Mouse (Mus musculus) heart, embryonic 12.5 days (tissue): ENCODE results near the gene Ephx4. TPM values are rescaled to one million over a fixed set of nuclear protein-coding genes. Genes with fewer than 3 reads are reported as not detected.
A peak's percentile ranks its signal among the peaks of the same experiment; 100 is the strongest.
"Not testable (repeated sequence)": the region's sequence is repeated elsewhere in the genome, so short reads cannot be mapped to it uniquely, and the experiment has no call there.

Source experiments
- ATAC-seq: fragments of 200-750 bp; cut with Nextera tagmentation; 2 replicates; pipeline ENCODE4 v1.8.0; 2017; ENCODE audit warnings: moderate TSS enrichment, moderate library complexity; ENCODE audit not compliant: insufficient number of reproducible peaks, low FRiP score
- H3K27ac ChIP-seq: fragments of 300-500 bp; sonication (generic); 2 replicates; pipeline ENCODE4 v1.5.1; 2016; ENCODE audit warnings: mild to moderate bottlenecking, moderate library complexity; ENCODE audit not compliant: poor library complexity, severe bottlenecking
- H3K27me3 ChIP-seq: fragments of 300-500 bp; sonication (generic); replicated peaks from 2 replicates; pipeline ENCODE4 v1.6.1; 2016; ENCODE audit warnings: mild to moderate bottlenecking, moderate library complexity
- H3K36me3 ChIP-seq: fragments of 300-500 bp; sonication (generic); 2 replicates; pipeline ENCODE4 v1.6.1; 2016; ENCODE audit warnings: mild to moderate bottlenecking, moderate library complexity
- H3K4me1 ChIP-seq: fragments of 300-500 bp; sonication (generic); replicated peaks from 2 replicates; pipeline ENCODE4 v1.6.1; 2016; ENCODE audit warnings: mild to moderate bottlenecking
- H3K4me2 ChIP-seq: fragments of 300-500 bp; sonication (generic); 2 replicates; pipeline ENCODE4 v1.6.1; 2016; ENCODE audit warnings: mild to moderate bottlenecking, moderate library complexity
- H3K4me3 ChIP-seq: fragments of 300-500 bp; sonication (generic); 2 replicates; pipeline ENCODE4 v1.5.1; 2016; ENCODE audit warnings: mild to moderate bottlenecking
- H3K9ac ChIP-seq: fragments of 300-500 bp; sonication (generic); 2 replicates; pipeline ENCODE4 v1.6.1; 2016; ENCODE audit warnings: mild to moderate bottlenecking, moderate library complexity
- H3K9me3 ChIP-seq: fragments of 300-500 bp; sonication (generic); replicated peaks from 2 replicates; pipeline ENCODE4 v1.6.1; 2016; ENCODE audit warnings: mild to moderate bottlenecking, moderate library complexity
- WGBS: fragments of 180-500 bp; shearing (Covaris S2); methylation state at CpG from one replicate; pipeline ENCODE4 v1.1.7; 2016; 5-methylcytosine and 5-hydroxymethylcytosine counted together
- polyA plus RNA-seq: library from polyadenylated mRNA; unstranded; fragments of >200 nt; fragmentation: Nextera tagmentation; extraction: Ambion mirVana; gene quantifications from 2 replicates; pipeline ENCODE4 v1.2.1, GENCODE M21; 2016

Gene Ephx4
- 0.44 and 0.88 TPM in 2 replicates for polyA plus RNA-seq

GRCm38 (mm10) chr5:107402436-107402835 is at the start of gene Ephx4:
Gene Ephx4 (plus strand): TSS chr5:107402736.
- no peak within 1 kb of the TSS for H3K27ac ChIP-seq
- H3K27me3 ChIP-seq = peaks cover 28% of the 10 kb centered on the region
- 0 out of 2 replicates have a peak, but pooled peaks cover 4% of the 10 kb centered on the region for H3K9me3 ChIP-seq
- H3K36me3 ChIP-seq = no peaks in the 10 kb centered on the region
- H3K4me3 ChIP-seq = peak within 1 kb of the TSS; percentile 82
- no peak for ATAC-seq
- peak within 1 kb of the TSS; percentile 73 for H3K9ac ChIP-seq
- peaks cover 8% of the 10 kb centered on the region for H3K4me1 ChIP-seq
- peak within 1 kb of the TSS; percentile 100 for H3K4me2 ChIP-seq
- 19% methylated on average over 5 of the region's 5 CpGs for WGBS

GRCm38 (mm10) chr5:107353981-107354380 is 48.6 kb upstream of the Ephx4 start:
- H3K9ac ChIP-seq = no peak overlapping the region
- 67% methylated on average over 3 of the region's 3 CpGs for WGBS
- no peak overlapping the region for H3K4me2 ChIP-seq
- H3K9me3 ChIP-seq = no peaks in the 10 kb centered on the region
- H3K27me3 ChIP-seq = no peaks in the 10 kb centered on the region
- H3K27ac ChIP-seq = no peak overlapping the region
- ATAC-seq = no peak
- H3K36me3 ChIP-seq = no peaks in the 10 kb centered on the region
- no peaks in the 10 kb centered on the region for H3K4me1 ChIP-seq
- no peak overlapping the region for H3K4me3 ChIP-seq

- no peak overlapping the region for H3K9ac ChIP-seq
- no peak overlapping the region for H3K4me2 ChIP-seq
- ATAC-seq = no peak
- 10% methylated on average over 1 of the region's 1 CpGs for WGBS
- no peak overlapping the region for H3K27ac ChIP-seq
- H3K27me3 ChIP-seq = no peaks in the 10 kb centered on the region
- H3K36me3 ChIP-seq = no peaks in the 10 kb centered on the region
- H3K4me3 ChIP-seq = no peak overlapping the region
- no peaks in the 10 kb centered on the region for H3K9me3 ChIP-seq
- H3K4me1 ChIP-seq = 0 out of 2 replicates have a peak, but pooled peaks cover 2% of the 10 kb centered on the region
These were observed 46.7 kb upstream of the Ephx4 start for GRCm38 (mm10) chr5:107355801-107356200.

GRCm38 (mm10) chr5:107357723-107358122 is 44.8 kb upstream of the Ephx4 start:
- Histone ChIP-seq H3K27me3 (no peaks in the 10 kb centered on the region), H3K9ac (no peak overlapping the region), H3K9me3 (no peaks in the 10 kb centered on the region), H3K4me1 (0 out of 2 replicates have a peak, but pooled peaks cover 2% of the 10 kb centered on the region), H3K27ac (no peak overlapping the region), H3K4me3 (no peak overlapping the region), H3K36me3 (no peaks in the 10 kb centered on the region), H3K4me2 (no peak overlapping the region)
- ATAC-seq = no peak
- WGBS = 82% methylated on average over 8 of the region's 8 CpGs

GRCm38 (mm10) chr5:107359395-107360053 is 43.0 kb upstream of the Ephx4 start:
- Histone ChIP-seq H3K4me1 (0 out of 2 replicates have a peak, but pooled peaks cover 2% of the 10 kb centered on the region), H3K36me3 (peaks cover 5% of the 10 kb centered on the region; the same call in 1 of the 2 replicates), H3K4me2 (peak overlapping the region; percentile 64), H3K27me3 (no peaks in the 10 kb centered on the region), H3K4me3 (peak overlapping the region; percentile 73), H3K9ac (peak overlapping the region; percentile 74), H3K9me3 (no peaks in the 10 kb centered on the region; the same call in 1 of the 2 replicates), H3K27ac (peak overlapping the region; percentile 74)
- peak; percentile 100 for ATAC-seq
- under 1% methylated on average over 37 of the region's 40 CpGs for WGBS

GRCm38 (mm10) chr5:107360054-107360730 is 42.3 kb upstream of the Ephx4 start:
- WGBS = 29% methylated on average over 9 of the region's 9 CpGs
- Histone ChIP-seq H3K4me1 (0 out of 2 replicates have a peak, but pooled peaks cover 2% of the 10 kb centered on the region), H3K9me3 (no peaks in the 10 kb centered on the region; the same call in 1 of the 2 replicates), H3K27me3 (no peaks in the 10 kb centered on the region), H3K4me3 (peak overlapping the region; percentile 73), H3K36me3 (peaks cover 5% of the 10 kb centered on the region; the same call in 1 of the 2 replicates), H3K4me2 (peak overlapping the region; percentile 64), H3K27ac (peak overlapping the region; percentile 74), H3K9ac (peak overlapping the region; percentile 74)
- no peak for ATAC-seq

GRCm38 (mm10) chr5:107370040-107370439 is 32.5 kb upstream of the Ephx4 start:
- no peaks in the 10 kb centered on the region for H3K27me3 ChIP-seq
- H3K4me2 ChIP-seq = no peak overlapping the region
- no peak overlapping the region for H3K27ac ChIP-seq
- no peak for ATAC-seq
- H3K9me3 ChIP-seq = no peaks in the 10 kb centered on the region
- H3K36me3 ChIP-seq = no peaks in the 10 kb centered on the region
- H3K4me3 ChIP-seq = no peak overlapping the region
- no peak overlapping the region for H3K9ac ChIP-seq
- 74% methylated on average over 3 of the region's 3 CpGs for WGBS
- H3K4me1 ChIP-seq = no peaks in the 10 kb centered on the region

GRCm38 (mm10) chr5:107371335-107371734 is 31.2 kb upstream of the Ephx4 start:
- no peak overlapping the region for H3K27ac ChIP-seq
- WGBS = 79% methylated on average over 5 of the region's 5 CpGs
- H3K4me2 ChIP-seq = no peak overlapping the region
- ATAC-seq = no peak
- no peaks in the 10 kb centered on the region for H3K9me3 ChIP-seq
- H3K4me3 ChIP-seq = no peak overlapping the region
- no peaks in the 10 kb centered on the region for H3K36me3 ChIP-seq
- no peak overlapping the region for H3K9ac ChIP-seq
- H3K27me3 ChIP-seq = no peaks in the 10 kb centered on the region
- H3K4me1 ChIP-seq = no peaks in the 10 kb centered on the region

GRCm38 (mm10) chr5:107373256-107373655 is 29.3 kb upstream of the Ephx4 start:
- no peak for ATAC-seq
- H3K4me1 ChIP-seq = 0 out of 2 replicates have a peak, but pooled peaks cover under 1% of the 10 kb centered on the region
- WGBS = 81% methylated on average over 4 of the region's 4 CpGs
- no peak overlapping the region for H3K9ac ChIP-seq
- H3K4me2 ChIP-seq = no peak overlapping the region
- H3K27me3 ChIP-seq = no peaks in the 10 kb centered on the region
- H3K4me3 ChIP-seq = no peak overlapping the region
- H3K9me3 ChIP-seq = no peaks in the 10 kb centered on the region
- H3K36me3 ChIP-seq = 0 out of 2 replicates have a peak, but pooled peaks cover under 1% of the 10 kb centered on the region
- no peak overlapping the region for H3K27ac ChIP-seq

- not testable (repeated sequence) for H3K27ac ChIP-seq, H3K9ac ChIP-seq, H3K27me3 ChIP-seq, H3K4me3 ChIP-seq, H3K4me1 ChIP-seq, H3K9me3 ChIP-seq, ATAC-seq, H3K36me3 ChIP-seq, H3K4me2 ChIP-seq
These were observed 16.1 kb upstream of the Ephx4 start for GRCm38 (mm10) chr5:107386448-107386847.

GRCm38 (mm10) chr5:107387788-107388187 is 14.7 kb upstream of the Ephx4 start:
- no peak overlapping the region for H3K4me3 ChIP-seq
- no peaks in the 10 kb centered on the region for H3K27me3 ChIP-seq
- H3K9ac ChIP-seq = no peak overlapping the region
- no peaks in the 10 kb centered on the region for H3K9me3 ChIP-seq
- H3K36me3 ChIP-seq = peaks cover 2% of the 10 kb centered on the region
- no peak overlapping the region for H3K4me2 ChIP-seq
- ATAC-seq = no peak
- H3K4me1 ChIP-seq = no peaks in the 10 kb centered on the region
- H3K27ac ChIP-seq = no peak overlapping the region
- WGBS = 80% methylated on average over 1 of the region's 1 CpGs
